Mouse (Mus musculus) limb, embryonic 11.5 days (tissue): ENCODE measurements at regions not wholly inside any gene's neighbourhood (a gene's known extent, or its start where the extent isn't known, plus 50 kb on each side); places are given as distances from the start of the nearest gene placed in this dataset.

Experiments
- ATAC-seq: fragments of 200-750 bp; cut with Nextera tagmentation; 2 replicates; pipeline ENCODE4 v1.8.0; 2017; ENCODE audit warnings: low read depth; ENCODE audit not compliant: insufficient number of reproducible peaks, low FRiP score, low TSS enrichment
- DNase-seq: peaks from one replicate; pipeline ENCODE4 v3.0.0-alpha.2; 2015; ENCODE audit warnings: low spot score
- H3K27ac ChIP-seq: fragments of 300-500 bp; sonication (generic); replicated peaks from 2 replicates; pipeline ENCODE4 v1.5.1; 2014; ENCODE audit warnings: low read depth, mild to moderate bottlenecking, low read length
- H3K27me3 ChIP-seq: fragments of 300-500 bp; sonication (generic); 2 replicates; pipeline ENCODE4 v1.6.1; 2014; ENCODE audit warnings: mild to moderate bottlenecking, low read length, mixed read lengths; ENCODE audit not compliant: control insufficient read depth, insufficient read depth
- H3K36me3 ChIP-seq: fragments of 300-500 bp; sonication (generic); 2 replicates; pipeline ENCODE4 v1.6.1; 2014; ENCODE audit warnings: mild to moderate bottlenecking, low read length, moderate library complexity, mixed read lengths; ENCODE audit not compliant: control insufficient read depth, insufficient read depth
- H3K4me1 ChIP-seq: fragments of 300-500 bp; sonication (generic); 2 replicates; pipeline ENCODE4 v1.6.1; 2014; ENCODE audit warnings: low read length, mixed read lengths; ENCODE audit not compliant: control insufficient read depth, insufficient read depth
- H3K4me2 ChIP-seq: fragments of 300-500 bp; sonication (generic); 2 replicates; pipeline ENCODE4 v1.6.1; 2014; ENCODE audit warnings: low read depth, mild to moderate bottlenecking, moderate library complexity; ENCODE audit not compliant: severe bottlenecking
- H3K4me3 ChIP-seq: fragments of 300-500 bp; sonication (generic); 2 replicates; pipeline ENCODE4 v1.5.1; 2014; ENCODE audit warnings: low read depth, low read length
- H3K9ac ChIP-seq: fragments of 300-500 bp; sonication (generic); 2 replicates; pipeline ENCODE4 v1.6.1; 2014; ENCODE audit warnings: mild to moderate bottlenecking, low read length
- H3K9me3 ChIP-seq: fragments of 300-500 bp; sonication (generic); 2 replicates; pipeline ENCODE4 v1.6.1; 2016; ENCODE audit warnings: low read length; ENCODE audit not compliant: control insufficient read depth
- WGBS: fragments of 180-500 bp; shearing (Covaris S2); extraction: QIAGEN DNeasy Blood & Tissue Kit; methylation state at CpG from one replicate; pipeline ENCODE4 v1.1.7; 2014; 5-methylcytosine and 5-hydroxymethylcytosine counted together

DNA sequence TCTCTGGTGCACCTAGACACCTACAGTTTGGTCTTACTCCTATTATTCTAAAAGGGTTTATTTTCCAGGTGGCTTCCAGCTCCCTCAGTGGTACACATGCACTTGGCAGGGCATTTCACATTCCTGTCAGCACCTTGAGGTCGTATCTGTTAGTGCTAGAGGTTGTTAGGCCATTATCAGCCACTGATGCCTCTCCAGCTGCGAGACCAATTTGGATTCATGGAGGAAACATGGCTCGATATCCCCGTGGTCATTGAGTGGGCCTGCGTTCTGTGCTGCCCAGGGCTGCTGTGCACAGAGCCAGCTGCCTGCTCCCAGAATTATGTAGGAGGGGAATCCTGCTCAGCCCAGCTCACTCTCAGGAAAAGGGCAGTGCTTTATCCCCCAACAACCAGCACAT lies 60.1 kb upstream of the Irx1 start:
- Histone ChIP-seq H3K4me1 (no peaks in the 10 kb centered on the region), H3K9ac (no peak overlapping the region), H3K27ac (no peak overlapping the region), H3K4me3 (no peak overlapping the region), H3K36me3 (no peaks in the 10 kb centered on the region), H3K9me3 (no peaks in the 10 kb centered on the region), H3K27me3 (no peaks in the 10 kb centered on the region), H3K4me2 (no peak overlapping the region)
- WGBS, result 61% methylated on average over 5 of the region's 5 CpGs
- ATAC-seq (no peak), DNase-seq (no peak)

- Histone ChIP-seq H3K27me3 (no peaks in the 10 kb centered on the region), H3K27ac (no peak overlapping the region), H3K4me1 (no peaks in the 10 kb centered on the region), H3K36me3 (no peaks in the 10 kb centered on the region), H3K4me3 (no peak overlapping the region), H3K4me2 (no peak overlapping the region), H3K9me3 (no peaks in the 10 kb centered on the region), H3K9ac (no peak overlapping the region)
- DNase-seq (no peak), ATAC-seq (no peak)
- WGBS, result 84% methylated on average over 5 of the region's 5 CpGs
Observed at GRCm38 (mm10) chr13:72043930-72044470, 80.5 kb upstream of the Irx1 start.

GRCm38 (mm10) chr13:72056469-72056868 lies 92.9 kb upstream of the Irx1 start:
- ATAC-seq, result no peak
- Histone ChIP-seq H3K9me3 (no peaks in the 10 kb centered on the region), H3K4me3 (no peak overlapping the region), H3K27ac (no peak overlapping the region), H3K36me3 (no peaks in the 10 kb centered on the region), H3K4me1 (no peaks in the 10 kb centered on the region), H3K4me2 (no peak overlapping the region), H3K27me3 (no peaks in the 10 kb centered on the region), H3K9ac (no peak overlapping the region)
- 93% methylated on average over 3 of the region's 3 CpGs for WGBS
- no peak for DNase-seq

DNA sequence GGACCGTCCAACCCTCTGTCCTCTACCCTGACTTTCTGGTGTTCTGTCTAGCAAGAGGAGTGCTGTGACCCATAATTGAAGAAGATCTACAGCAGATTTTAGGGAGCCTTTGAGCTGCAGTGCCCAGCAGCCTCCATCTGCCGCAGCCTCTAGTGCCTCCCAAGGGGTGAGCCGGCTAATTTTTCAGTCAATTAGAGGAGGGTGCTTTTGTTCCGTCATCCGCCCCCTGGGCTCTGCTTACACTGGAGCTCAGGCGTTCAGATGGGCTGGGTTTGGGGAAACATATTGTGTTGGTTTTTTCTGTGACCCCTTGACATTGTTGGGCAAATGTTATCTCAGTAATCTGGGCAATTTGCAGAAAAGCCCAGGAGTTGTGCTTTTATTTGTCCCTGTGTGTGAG lies 98.1 kb upstream of the Irx1 start:
- ATAC-seq (no peak), DNase-seq (no peak)
- Histone ChIP-seq H3K27ac (no peak overlapping the region), H3K27me3 (no peaks in the 10 kb centered on the region), H3K4me2 (no peak overlapping the region), H3K4me3 (no peak overlapping the region), H3K36me3 (no peaks in the 10 kb centered on the region), H3K4me1 (no peaks in the 10 kb centered on the region), H3K9ac (no peak overlapping the region), H3K9me3 (no peaks in the 10 kb centered on the region)
- 61% methylated on average over 6 of the region's 6 CpGs for WGBS

- no peaks in the 10 kb centered on the region for H3K36me3 ChIP-seq
- no peaks in the 10 kb centered on the region for H3K27me3 ChIP-seq
- H3K4me1 ChIP-seq, result no peaks in the 10 kb centered on the region
- DNase-seq (no peak), ATAC-seq (no peak)
- WGBS, result 67% methylated on average over 5 of the region's 5 CpGs
- H3K4me3 ChIP-seq, result no peak overlapping the region
- no peak overlapping the region for H3K4me2 ChIP-seq
- no peak overlapping the region for H3K9ac ChIP-seq
- no peak overlapping the region for H3K27ac ChIP-seq
- H3K9me3 ChIP-seq, result no peaks in the 10 kb centered on the region
Observed at GRCm38 (mm10) chr13:72063278-72063761, 99.8 kb upstream of the Irx1 start.

- no peak overlapping the region for H3K9ac ChIP-seq
- DNase-seq, result no peak
Observed at GRCm38 (mm10) chr13:72096585-72096984, 133.1 kb upstream of the Irx1 start.

GRCm38 (mm10) chr13:72097268-72097667 lies 133.7 kb upstream of the Irx1 start:
- H3K27ac ChIP-seq, result no peak overlapping the region
- no peaks in the 10 kb centered on the region for H3K9me3 ChIP-seq
- H3K27me3 ChIP-seq, result no peaks in the 10 kb centered on the region
- no peak for ATAC-seq
- 38% methylated on average over 8 of the region's 8 CpGs for WGBS
- no peak overlapping the region for H3K9ac ChIP-seq
- H3K36me3 ChIP-seq, result no peaks in the 10 kb centered on the region
- H3K4me1 ChIP-seq, result no peaks in the 10 kb centered on the region
- DNase-seq, result no peak
- H3K4me2 ChIP-seq, result no peak overlapping the region
- no peak overlapping the region for H3K4me3 ChIP-seq

More at GRCm38 (mm10) chr13:72096585-72096984, 133.1 kb upstream of the Irx1 start:
- no peaks in the 10 kb centered on the region for H3K36me3 ChIP-seq
- no peak overlapping the region for H3K27ac ChIP-seq
- H3K4me3 ChIP-seq, result no peak overlapping the region
- H3K27me3 ChIP-seq, result no peaks in the 10 kb centered on the region
- no peak for ATAC-seq
- no peak overlapping the region for H3K4me2 ChIP-seq
- no peaks in the 10 kb centered on the region for H3K9me3 ChIP-seq
- WGBS, result 50% methylated on average over 4 of the region's 5 CpGs
- no peaks in the 10 kb centered on the region for H3K4me1 ChIP-seq

- H3K4me2 ChIP-seq, result no peak overlapping the region
- H3K4me1 ChIP-seq, result no peaks in the 10 kb centered on the region
- H3K9ac ChIP-seq, result no peak overlapping the region
- DNase-seq (no peak), ATAC-seq (no peak)
- H3K36me3 ChIP-seq, result no peaks in the 10 kb centered on the region
- H3K9me3 ChIP-seq, result no peaks in the 10 kb centered on the region
- H3K4me3 ChIP-seq, result no peak overlapping the region
- 62% methylated on average over 11 of the region's 11 CpGs for WGBS
- no peak overlapping the region for H3K27ac ChIP-seq
- no peaks in the 10 kb centered on the region for H3K27me3 ChIP-seq
Observed at GRCm38 (mm10) chr13:72097811-72098210, 134.3 kb upstream of the Irx1 start.

GRCm38 (mm10) chr13:72100741-72101140 lies 137.2 kb upstream of the Irx1 start:
- Histone ChIP-seq H3K36me3 (no peaks in the 10 kb centered on the region), H3K9me3 (no peaks in the 10 kb centered on the region), H3K9ac (no peak overlapping the region), H3K4me1 (no peaks in the 10 kb centered on the region), H3K27ac (no peak overlapping the region), H3K4me3 (no peak overlapping the region), H3K27me3 (no peaks in the 10 kb centered on the region), H3K4me2 (no peak overlapping the region)
- WGBS, result 90% methylated on average over 5 of the region's 5 CpGs
- ATAC-seq, result no peak
- no peak for DNase-seq
